In genomic region chrX:73977783-73978182, GRCm38 (mm10) we compare ENCODE assay signal across 27 mouse cellular contexts.
"Had no signal": no experiment of that assay in that cellular context is flagged by ENCODE, and none has a peak within 500 bp of the region (broad histone marks: within the 10 kb centered on the region; RNA-seq: fewer than 3 reads in every experiment).

No protein-coding gene starts in this region.

- H3K4me1 ChIP-seq: embryonic facial prominence, embryonic 10.5 days; embryonic facial prominence, embryonic 12.5 days; embryonic facial prominence, embryonic 13.5 days; embryonic facial prominence, embryonic 15.5 days; forebrain, embryonic 10.5 days; forebrain, embryonic 12.5 days; forebrain, embryonic 13.5 days; forebrain, embryonic 15.5 days had no signal

- H3K27ac ChIP-seq: embryonic facial prominence, embryonic 10.5 days; embryonic facial prominence, embryonic 12.5 days; embryonic facial prominence, embryonic 13.5 days; embryonic facial prominence, embryonic 15.5 days; forebrain, embryonic 10.5 days; forebrain, embryonic 12.5 days; forebrain, embryonic 13.5 days; forebrain, embryonic 15.5 days; gastrocnemius, adult 2 months; heart, adult 2 months had no signal

- H3K36me3 ChIP-seq: embryonic facial prominence, embryonic 10.5 days; embryonic facial prominence, embryonic 12.5 days; embryonic facial prominence, embryonic 13.5 days; embryonic facial prominence, embryonic 15.5 days; forebrain, embryonic 10.5 days; forebrain, embryonic 12.5 days; forebrain, embryonic 15.5 days had no signal

- H3K4me2 ChIP-seq: embryonic facial prominence, embryonic 12.5 days; embryonic facial prominence, embryonic 13.5 days; embryonic facial prominence, embryonic 15.5 days; forebrain, embryonic 12.5 days; forebrain, embryonic 13.5 days; forebrain, embryonic 15.5 days had no signal

- H3K27me3 ChIP-seq: embryonic facial prominence, embryonic 12.5 days; embryonic facial prominence, embryonic 13.5 days; embryonic facial prominence, embryonic 15.5 days; forebrain, embryonic 12.5 days; forebrain, embryonic 13.5 days; forebrain, embryonic 15.5 days had no signal

- H3K4me3 ChIP-seq: embryonic facial prominence, embryonic 10.5 days; embryonic facial prominence, embryonic 12.5 days; embryonic facial prominence, embryonic 13.5 days; embryonic facial prominence, embryonic 15.5 days; erythroblast, embryonic 14.5 days; forebrain, embryonic 10.5 days; forebrain, embryonic 12.5 days; forebrain, embryonic 13.5 days; forebrain, embryonic 15.5 days; gastrocnemius, adult 2 months; heart, adult 2 months had no signal

- DNase-seq: cerebellum, adult 9-10 months; cerebellum, adult 9-11 months; cerebellum, postnatal 10 days; cerebellum, postnatal 14 days; cerebellum, postnatal 25 days; cerebellum, postnatal 36 days; embryo, embryonic 11 days; forebrain, postnatal 0 days; gastrocnemius, adult 2 months; gastrocnemius, postnatal 10 days; gastrocnemius, postnatal 14 days; gastrocnemius, postnatal 25 days; gastrocnemius, postnatal 36 days; heart, adult 11 months; heart, adult 18-20 months; heart, adult 2 months had no signal

- H3K9ac ChIP-seq: embryonic facial prominence, embryonic 12.5 days; embryonic facial prominence, embryonic 13.5 days; embryonic facial prominence, embryonic 15.5 days; forebrain, embryonic 12.5 days; forebrain, embryonic 13.5 days; forebrain, embryonic 15.5 days; forebrain, postnatal 0 days had no signal

- H3K9me3 ChIP-seq: embryonic facial prominence, embryonic 10.5 days; embryonic facial prominence, embryonic 12.5 days; embryonic facial prominence, embryonic 13.5 days; embryonic facial prominence, embryonic 15.5 days; forebrain, embryonic 10.5 days; forebrain, embryonic 12.5 days; forebrain, embryonic 13.5 days; forebrain, embryonic 15.5 days had no signal

- ATAC-seq: forebrain, embryonic 13.5 days; forebrain, embryonic 14.5 days; forebrain, embryonic 15.5 days; forebrain, embryonic 16.5 days; forebrain, postnatal 0 days had no signal
